Mouse (Mus musculus) bone marrow, adult 2 months (tissue): ENCODE measurements around the gene Gpr142.

Source experiments
- CTCF ChIP-seq: fragments of 200-500 bp; IDR thresholded peaks from 2 replicates; pipeline ENCODE4 v1.5.1; 2011; ENCODE audit warnings: low read length, control low read depth; ENCODE audit not compliant: control insufficient read depth, insufficient read depth
- POLR2A ChIP-seq: fragments of 200-500 bp; IDR thresholded peaks from 2 replicates; pipeline ENCODE4 v1.6.1; 2011; ENCODE audit warnings: low read depth, mild to moderate bottlenecking, control low read depth, low read length, borderline replicate concordance; ENCODE audit not compliant: control insufficient read depth

DNA sequence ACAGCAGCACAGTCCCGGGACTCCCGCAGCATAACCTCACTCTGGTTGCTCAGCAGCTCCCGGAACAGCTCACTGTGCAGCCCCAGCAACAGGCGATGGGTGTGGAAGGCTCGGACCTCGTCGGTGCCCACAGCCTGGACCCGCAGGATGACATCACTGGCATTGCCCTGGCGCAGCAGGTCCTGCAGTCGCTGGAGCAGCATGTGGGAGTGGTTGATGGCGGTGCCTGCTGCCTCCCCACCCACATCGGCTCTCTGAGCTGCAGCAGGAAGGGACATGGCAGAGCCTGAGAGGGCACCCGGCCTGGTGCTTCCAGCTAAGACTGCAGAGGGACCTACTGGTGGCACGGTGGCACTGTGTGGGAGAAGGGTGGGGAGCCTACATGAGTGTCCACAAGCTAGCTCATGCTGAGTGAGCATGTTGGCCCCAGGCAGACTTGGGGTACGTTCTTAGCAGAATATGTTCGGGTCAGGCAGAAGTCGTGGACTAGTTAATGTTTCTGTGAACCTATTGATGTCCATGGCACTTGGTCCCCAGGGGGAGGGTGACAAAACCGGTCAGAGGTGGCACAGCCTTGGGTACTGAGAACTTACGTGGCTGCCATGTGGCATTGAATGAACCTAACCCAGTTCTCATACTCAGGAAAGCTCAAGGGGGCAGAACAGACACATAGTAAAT lies 4.7 kb upstream of the Gpr142 start:
- no peak for TF ChIP-seq POLR2A
- no peak for TF ChIP-seq CTCF
